Mouse (Mus musculus) heart, embryonic 14.5 days (tissue): Measurements from ENCODE around the gene Kcnh7. TPM values are rescaled to one million over a fixed set of nuclear protein-coding genes. Genes with fewer than 3 reads are reported as not detected.

Experiments
- ATAC-seq: fragments of 200-750 bp; cut with Nextera tagmentation; 2 replicates; pipeline ENCODE4 v1.8.0; 2017; ENCODE audit warnings: low read depth, moderate TSS enrichment; ENCODE audit not compliant: insufficient number of reproducible peaks, insufficient read depth, low FRiP score
- H3K27ac ChIP-seq, 2 experiments: fragments of 200-500 bp in 1 of 2; fragments of 300-500 bp in 1 of 2; sonication (generic) in 1 of 2; replicated peaks in 1 of 2; 2 replicates each; pipeline ENCODE4 v1.5.1; 2012 to 2014; ENCODE audit warnings: low read depth in 2 of 2, low read length in 2 of 2, control low read depth in 1 of 2, mild to moderate bottlenecking in 1 of 2, mixed read lengths in 1 of 2; ENCODE audit not compliant: control insufficient read depth in 1 of 2, insufficient read depth in 1 of 2
- H3K27me3 ChIP-seq: fragments of 300-500 bp; sonication (generic); 2 replicates; pipeline ENCODE4 v1.6.1; 2014; ENCODE audit warnings: mild to moderate bottlenecking, low read length, control low read depth; ENCODE audit not compliant: control insufficient read depth, insufficient read depth
- H3K36me3 ChIP-seq: fragments of 300-500 bp; sonication (generic); 2 replicates; pipeline ENCODE4 v1.6.1; 2014; ENCODE audit warnings: mild to moderate bottlenecking, control low read depth, low read length, mixed read lengths; ENCODE audit not compliant: control insufficient read depth, insufficient read depth
- H3K4me1 ChIP-seq, 2 experiments: fragments of 200-500 bp in 1 of 2; fragments of 300-500 bp in 1 of 2; sonication (generic) in 1 of 2; 2 replicates each; pipeline ENCODE4 v1.6.1; 2012 to 2014; ENCODE audit warnings: low read length in 2 of 2, control low read depth in 1 of 2, mixed read lengths in 1 of 2; ENCODE audit not compliant: control insufficient read depth in 2 of 2, insufficient read depth in 2 of 2
- H3K4me2 ChIP-seq: fragments of 300-500 bp; sonication (generic); 2 replicates; pipeline ENCODE4 v1.6.1; 2014; ENCODE audit warnings: mild to moderate bottlenecking, low read length
- H3K4me3 ChIP-seq, 2 experiments: fragments of 200-500 bp in 1 of 2; fragments of 300-500 bp in 1 of 2; sonication (generic) in 1 of 2; 2 replicates each; pipeline ENCODE4 v1.5.1; 2012 to 2014; ENCODE audit warnings: low read length in 2 of 2, mild to moderate bottlenecking in 2 of 2, control low read depth in 1 of 2, low read depth in 1 of 2, moderate library complexity in 1 of 2; ENCODE audit not compliant: control insufficient read depth in 1 of 2, insufficient read depth in 1 of 2
- H3K9ac ChIP-seq: fragments of 300-500 bp; sonication (generic); 2 replicates; pipeline ENCODE4 v1.6.1; 2014; ENCODE audit warnings: mild to moderate bottlenecking, low read length
- H3K9me3 ChIP-seq: fragments of 300-500 bp; sonication (generic); 2 replicates; pipeline ENCODE4 v1.6.1; 2016; ENCODE audit warnings: low read length, control low read depth; ENCODE audit not compliant: control insufficient read depth
- WGBS: fragments of 180-500 bp; shearing (Covaris S2); extraction: QIAGEN DNeasy Blood & Tissue Kit; methylation state at CpG from one replicate; pipeline ENCODE4 v1.1.7; 2014; 5-methylcytosine and 5-hydroxymethylcytosine counted together
- polyA plus RNA-seq: library from polyadenylated mRNA; unstranded; fragments of >200 nt; fragmentation: Nextera tagmentation; extraction: Ambion mirVana; gene quantifications from 2 replicates; pipeline ENCODE4 v1.2.1, GENCODE M21; 2014

Gene Kcnh7
- polyA plus RNA-seq, 1 experiment from 2014 or later = 5.8 TPM

DNA sequence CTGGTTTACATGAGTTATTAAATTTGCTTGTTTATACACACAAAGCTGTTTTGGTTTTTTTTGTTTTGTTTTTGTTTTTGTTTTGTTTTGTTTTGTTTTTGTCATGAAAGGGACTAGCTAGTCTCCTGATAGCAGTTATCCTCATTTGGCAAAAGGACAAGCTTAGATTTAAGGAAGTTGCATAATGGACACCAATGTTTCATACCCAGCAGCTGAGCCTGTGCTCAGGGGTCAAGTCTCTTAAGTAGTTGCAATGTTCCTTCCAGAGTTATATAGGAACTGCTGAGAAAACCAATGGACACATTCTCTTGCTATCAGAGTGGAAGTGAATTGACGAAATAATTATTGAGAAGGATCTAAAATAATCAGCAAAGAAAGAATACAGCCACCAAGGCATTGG, 528.0 kb downstream of the Kcnh7 start:
- Histone ChIP-seq H3K4me2 (no peak overlapping the region), H3K27me3 (no peaks in the 10 kb centered on the region), H3K27ac (no peak overlapping the region), H3K4me1 (no peaks in the 10 kb centered on the region), H3K36me3 (no peaks in the 10 kb centered on the region), H3K9me3 (no peaks in the 10 kb centered on the region), H3K4me3 (no peak overlapping the region), H3K9ac (no peak overlapping the region)
- ATAC-seq = no peak
- WGBS = 60% methylated on average over 1 of the region's 1 CpGs

DNA sequence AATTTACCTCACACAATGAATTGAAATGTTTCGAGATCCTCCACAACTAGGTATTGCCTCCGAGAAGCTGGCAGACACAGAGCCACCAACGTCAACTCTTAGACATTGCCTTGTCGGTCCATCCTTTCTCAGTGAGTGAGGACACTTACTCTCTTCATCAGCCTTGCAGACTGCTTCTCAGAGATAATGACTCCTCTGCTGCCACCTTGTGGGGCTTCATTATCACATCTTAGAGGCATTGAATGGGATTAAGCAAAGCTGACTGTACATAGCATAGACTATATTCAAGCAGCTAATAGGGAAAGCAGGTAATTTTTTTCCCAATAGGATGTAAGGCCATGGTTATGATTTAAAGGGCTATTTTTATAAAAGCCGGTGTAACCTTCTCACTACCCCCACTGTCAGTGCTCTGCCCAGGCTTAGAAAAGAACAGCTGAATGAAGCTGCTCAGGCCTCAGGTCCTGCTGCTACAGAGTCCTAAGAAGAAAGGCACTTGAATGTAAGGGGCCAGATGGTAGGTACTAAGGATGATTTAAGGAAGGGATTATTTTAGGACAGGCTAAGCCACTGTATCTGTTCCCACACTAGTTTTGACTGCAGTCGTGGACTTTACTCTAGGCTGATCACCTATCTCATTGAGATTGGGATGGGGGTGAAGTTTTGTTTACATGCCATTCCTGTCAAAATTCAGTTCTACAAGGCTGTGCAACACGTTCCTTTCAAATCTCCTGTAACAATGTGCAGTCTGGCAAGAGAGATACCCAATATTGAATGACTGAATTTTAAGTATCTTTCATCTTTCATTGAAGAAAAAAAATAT, 529.4 kb downstream of the Kcnh7 start:
- ATAC-seq = no peak
- 40% methylated on average over 7 of the region's 7 CpGs for WGBS
- no peak overlapping the region for H3K4me2 ChIP-seq

DNA sequence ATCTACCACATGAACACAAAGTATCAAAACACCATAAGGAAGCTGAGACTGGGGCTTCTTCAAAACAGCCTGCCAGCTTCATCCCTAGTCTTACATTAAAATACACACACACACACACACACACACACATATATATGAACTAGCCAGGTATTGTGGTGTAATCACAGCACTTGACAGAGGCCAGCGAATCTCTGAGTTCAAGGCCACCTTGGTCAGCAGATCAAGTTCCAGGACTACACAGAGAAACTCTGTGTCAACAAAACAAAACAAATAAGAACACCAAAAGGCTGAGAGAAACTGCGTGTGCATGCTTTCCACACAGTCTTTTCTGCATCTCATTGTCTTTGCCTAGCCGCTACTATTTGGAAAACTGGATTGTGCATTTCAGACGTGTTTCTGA, 531.6 kb downstream of the Kcnh7 start:
- Histone ChIP-seq H3K4me1 (peaks cover 0 to 2% of the 10 kb centered on the region in 2 experiments; a peak in 1 of 4 replicates), H3K4me2 (no peak overlapping the region)

More for the DNA sequence above, 529.4 kb downstream of the Kcnh7 start:
- no peaks in the 10 kb centered on the region for H3K27me3 ChIP-seq
- no peak overlapping the region for H3K4me3 ChIP-seq
- no peaks in the 10 kb centered on the region for H3K36me3 ChIP-seq
- no peak overlapping the region for H3K27ac ChIP-seq
- no peaks in the 10 kb centered on the region for H3K9me3 ChIP-seq
- no peak overlapping the region for H3K9ac ChIP-seq
- H3K4me1 ChIP-seq = peaks cover 0 to 2% of the 10 kb centered on the region in 2 experiments; a peak in 1 of 4 replicates

DNA sequence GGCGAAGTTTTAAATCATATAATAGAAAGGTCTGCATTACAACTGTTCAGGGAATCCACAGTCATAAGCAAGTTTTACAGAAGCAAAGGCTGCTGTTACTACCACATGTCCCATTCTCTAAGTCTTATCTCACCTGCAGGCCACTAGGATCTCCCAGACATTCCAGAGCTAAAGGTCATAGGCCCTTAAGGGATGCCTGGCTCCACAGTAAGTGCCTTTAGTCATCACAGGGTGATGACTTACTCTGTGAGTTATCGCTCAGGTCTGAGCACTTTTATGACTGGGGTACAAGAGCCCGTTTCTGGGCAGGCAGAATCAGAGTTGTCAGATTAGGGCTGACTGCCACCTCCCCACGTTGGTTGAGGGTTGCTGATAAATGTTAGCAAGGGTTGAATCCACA, 532.2 kb downstream of the Kcnh7 start:
- no peak for ATAC-seq
- peaks cover 0 to 2% of the 10 kb centered on the region in 2 experiments; a peak in 1 of 4 replicates for H3K4me1 ChIP-seq
- H3K27ac ChIP-seq = no peak overlapping the region
- WGBS = 45% methylated on average over 4 of the region's 4 CpGs
- H3K4me2 ChIP-seq = no peak overlapping the region
- no peaks in the 10 kb centered on the region for H3K36me3 ChIP-seq
- no peak overlapping the region for H3K4me3 ChIP-seq
- no peaks in the 10 kb centered on the region for H3K9me3 ChIP-seq
- H3K27me3 ChIP-seq = no peaks in the 10 kb centered on the region
- no peak overlapping the region for H3K9ac ChIP-seq

More for the DNA sequence above, 531.6 kb downstream of the Kcnh7 start:
- H3K27ac ChIP-seq = no peak overlapping the region
- no peak overlapping the region for H3K4me3 ChIP-seq
- no peak overlapping the region for H3K9ac ChIP-seq
- ATAC-seq = no peak
- no peaks in the 10 kb centered on the region for H3K27me3 ChIP-seq
- no peaks in the 10 kb centered on the region for H3K36me3 ChIP-seq
- WGBS = 86% methylated on average over 4 of the region's 4 CpGs
- H3K9me3 ChIP-seq = no peaks in the 10 kb centered on the region

DNA sequence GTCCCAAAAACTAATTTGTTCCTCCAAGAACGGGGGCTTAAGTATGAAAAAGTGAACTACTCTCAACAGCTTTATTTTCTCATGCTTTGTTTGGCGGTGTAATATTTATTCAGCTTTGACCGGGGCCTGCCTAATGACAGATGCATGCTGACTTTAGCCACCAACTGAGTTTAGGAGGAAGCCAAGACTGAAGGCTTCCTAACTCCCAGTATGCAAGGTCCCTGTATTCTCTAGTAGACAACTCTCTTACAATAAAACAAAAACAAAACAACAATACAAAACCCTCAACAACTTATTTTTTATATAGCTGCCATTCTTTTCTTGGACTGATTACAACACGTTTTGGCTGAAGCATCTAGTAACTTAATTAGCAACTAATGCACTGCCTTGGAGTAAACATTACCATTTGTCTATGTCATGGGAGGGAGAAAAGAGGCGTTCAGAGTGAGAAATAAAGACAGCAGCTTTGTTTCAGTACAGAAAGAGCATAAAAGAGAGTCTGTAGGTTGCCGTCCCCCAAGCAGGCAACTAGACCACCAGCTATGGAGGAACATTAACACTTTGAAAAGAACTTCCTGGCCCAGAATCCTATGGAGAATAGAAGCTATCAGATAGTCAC, 537.3 kb downstream of the Kcnh7 start:
- WGBS = 32% methylated on average over 6 of the region's 6 CpGs
- no peaks in the 10 kb centered on the region for H3K9me3 ChIP-seq
- no peaks in the 10 kb centered on the region for H3K36me3 ChIP-seq
- H3K4me3 ChIP-seq = peak overlapping the region; percentile 58 to 82
- no peak overlapping the region for H3K27ac ChIP-seq
- peak overlapping the region; percentile 77 for H3K4me2 ChIP-seq
- H3K27me3 ChIP-seq = no peaks in the 10 kb centered on the region
- no peak for ATAC-seq
- H3K9ac ChIP-seq = peak overlapping the region; percentile 72
- peaks cover 0 to 9% of the 10 kb centered on the region in 2 experiments; a peak in 2 of 4 replicates for H3K4me1 ChIP-seq

DNA sequence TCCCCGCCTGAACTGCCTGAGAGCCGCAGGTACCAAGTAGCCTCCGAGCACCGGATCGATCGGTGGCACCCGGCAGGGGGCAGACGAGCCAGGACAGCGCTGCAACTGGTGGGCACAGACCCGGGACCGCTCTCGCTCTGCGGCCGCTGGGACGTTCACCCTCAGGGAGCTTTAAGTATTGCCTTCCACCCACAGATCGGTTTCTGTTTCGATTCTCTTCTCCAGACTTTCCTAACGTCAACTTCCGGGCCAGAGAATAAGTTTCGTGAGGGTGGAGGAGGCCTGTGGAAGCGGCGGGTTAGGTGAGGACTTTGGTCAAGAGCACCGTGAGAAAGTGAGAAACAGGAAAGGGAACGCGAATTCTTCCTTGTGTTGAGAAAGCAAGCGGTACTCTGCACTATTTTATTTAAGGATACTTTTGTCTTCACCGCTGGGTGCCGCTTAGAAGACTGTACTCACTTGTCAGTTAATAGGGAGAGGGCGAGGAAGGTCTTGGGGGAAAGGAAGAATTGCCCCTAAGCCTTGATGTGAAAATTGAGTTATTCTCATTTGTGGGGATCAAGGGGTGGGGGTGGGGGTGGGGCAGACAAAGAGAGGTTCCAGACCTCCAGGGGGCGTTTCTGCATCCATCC, 538.0 kb downstream of the Kcnh7 start, which contains the start of gene Ifih1:
TSS of gene Ifih1 (minus strand) at position 242 of the 632 bp plus-strand sequence.
- no peaks in the 10 kb centered on the region for H3K9me3 ChIP-seq
- H3K4me3 ChIP-seq = peak within 1 kb of the TSS; percentile 58 to 82
- no peaks in the 10 kb centered on the region for H3K36me3 ChIP-seq
- under 1% methylated on average over 30 of the region's 30 CpGs for WGBS
- H3K4me1 ChIP-seq = peaks cover 0 to 9% of the 10 kb centered on the region in 2 experiments; a peak in 2 of 4 replicates
- peak within 1 kb of the TSS; percentile 72 for H3K9ac ChIP-seq
- peak; percentile 68; the same call in 1 of the 2 replicates for ATAC-seq
- peak within 1 kb of the TSS; percentile 77 for H3K4me2 ChIP-seq
- no peaks in the 10 kb centered on the region for H3K27me3 ChIP-seq
- H3K27ac ChIP-seq = peak within 1 kb of the TSS; percentile 64 to 71

GRCm38 (mm10) chr2:62645475-62645874, 538.6 kb downstream of the Kcnh7 start:
- H3K4me2 ChIP-seq = peak overlapping the region; percentile 77
- no peaks in the 10 kb centered on the region for H3K9me3 ChIP-seq
- no peaks in the 10 kb centered on the region for H3K36me3 ChIP-seq
- H3K27ac ChIP-seq = peak overlapping the region in 1 of 2 experiments; percentile 64; a peak in 1 of 4 replicates
- H3K4me1 ChIP-seq = peaks cover 0 to 9% of the 10 kb centered on the region in 2 experiments; a peak in 2 of 4 replicates
- no peak for ATAC-seq
- WGBS = 33% methylated on average over 12 of the region's 12 CpGs
- peak overlapping the region; percentile 72 for H3K9ac ChIP-seq
- H3K4me3 ChIP-seq = peak overlapping the region; percentile 58 to 82
- H3K27me3 ChIP-seq = no peaks in the 10 kb centered on the region
